Mouse (Mus musculus) embryonic facial prominence, embryonic 14.5 days (tissue): ENCODE measurements around the gene Espn. TPM values are rescaled to one million over a fixed set of nuclear protein-coding genes. Genes with fewer than 3 reads are reported as not detected.

Experiments
- ATAC-seq: fragments of 200-750 bp; cut with Nextera tagmentation; 2 replicates; pipeline ENCODE4 v1.8.0; 2017; ENCODE audit warnings: low read depth, moderate number of reproducible peaks, moderate TSS enrichment
- DNase-seq: peaks from one replicate; pipeline ENCODE4 v3.0.0-alpha.2; 2015; ENCODE audit warnings: low spot score
- H3K27ac ChIP-seq: fragments of 300-500 bp; sonication (generic); replicated peaks from 2 replicates; pipeline ENCODE4 v1.5.1; 2014; ENCODE audit warnings: low read depth, mild to moderate bottlenecking, low read length, moderate library complexity
- H3K27me3 ChIP-seq: fragments of 300-500 bp; sonication (generic); replicated peaks from 2 replicates; pipeline ENCODE4 v1.6.1; 2014; ENCODE audit warnings: low read length; ENCODE audit not compliant: control insufficient read depth, insufficient read depth
- H3K36me3 ChIP-seq: fragments of 300-500 bp; sonication (generic); 2 replicates; pipeline ENCODE4 v1.6.1; 2014; ENCODE audit warnings: low read length, mixed read lengths; ENCODE audit not compliant: control insufficient read depth, insufficient read depth
- H3K4me1 ChIP-seq: fragments of 300-500 bp; sonication (generic); 2 replicates; pipeline ENCODE4 v1.6.1; 2014; ENCODE audit warnings: antibody characterized with exemption, low read length; ENCODE audit not compliant: control insufficient read depth, insufficient read depth
- H3K4me2 ChIP-seq: fragments of 300-500 bp; sonication (generic); 2 replicates; pipeline ENCODE4 v1.6.1; 2014; ENCODE audit warnings: low read depth, mild to moderate bottlenecking, low read length, moderate library complexity, mixed read lengths
- H3K4me3 ChIP-seq: fragments of 300-500 bp; sonication (generic); 2 replicates; pipeline ENCODE4 v1.5.1; 2014; ENCODE audit warnings: low read depth, mild to moderate bottlenecking, low read length
- H3K9ac ChIP-seq: fragments of 300-500 bp; sonication (generic); 2 replicates; pipeline ENCODE4 v1.6.1; 2014; ENCODE audit warnings: low read depth, mild to moderate bottlenecking, low read length, moderate library complexity, mixed read lengths
- H3K9me3 ChIP-seq: fragments of 300-500 bp; sonication (generic); 2 replicates; pipeline ENCODE4 v1.6.1; 2016; ENCODE audit warnings: low read length; ENCODE audit not compliant: control insufficient read depth
- WGBS: fragments of 180-500 bp; shearing (Covaris S2); extraction: QIAGEN DNeasy Blood & Tissue Kit; methylation state at CpG from one replicate; pipeline ENCODE4 v1.1.7; 2014; 5-methylcytosine and 5-hydroxymethylcytosine counted together
- polyA plus RNA-seq: library from polyadenylated mRNA; unstranded; fragments of >200 nt; fragmentation: Nextera tagmentation; extraction: Ambion mirVana; gene quantifications from 2 replicates; pipeline ENCODE4 v1.2.1, GENCODE M21; 2014

Gene Espn
- polyA plus RNA-seq, 1 experiment from 2014 or later = 4.2 TPM

- H3K36me3 ChIP-seq = peaks cover under 1% of the 10 kb centered on the region; the same call in 1 of the 2 replicates
- ATAC-seq = 0 out of 2 replicates have a peak, but pooled peaks have one; percentile 2
- no peaks in the 10 kb centered on the region for H3K9me3 ChIP-seq
- H3K4me1 ChIP-seq = peaks cover 21% of the 10 kb centered on the region
- DNase-seq = no peak
- no peak overlapping the region for H3K4me2 ChIP-seq
- 39% methylated on average over 6 of the region's 6 CpGs for WGBS
- H3K4me3 ChIP-seq = peak overlapping the region; percentile 17
- H3K27ac ChIP-seq = peak overlapping the region; percentile 48; the same call in 1 of the 2 replicates
- no peaks in the 10 kb centered on the region for H3K27me3 ChIP-seq
- H3K9ac ChIP-seq = no peak overlapping the region
These were observed 55.2 kb downstream of the Espn start for GRCm38 (mm10) chr4:152096927-152097326.

- 0 out of 2 replicates have a peak, but pooled peaks have one; percentile 7 for ATAC-seq
These were observed 55.9 kb downstream of the Espn start for GRCm38 (mm10) chr4:152095937-152096910.

GRCm38 (mm10) chr4:152094233-152094632 lies 57.9 kb downstream of the Espn start:
- Histone ChIP-seq H3K4me2 (no peak overlapping the region), H3K9me3 (no peaks in the 10 kb centered on the region), H3K9ac (no peak overlapping the region), H3K36me3 (no peaks in the 10 kb centered on the region), H3K27ac (no peak overlapping the region), H3K4me3 (no peak overlapping the region), H3K27me3 (no peaks in the 10 kb centered on the region), H3K4me1 (peaks cover 21% of the 10 kb centered on the region)
- DNase-seq (no peak), ATAC-seq (no peak)
- 89% methylated on average over 12 of the region's 12 CpGs for WGBS

More at GRCm38 (mm10) chr4:152095937-152096910, 55.9 kb downstream of the Espn start:
- Histone ChIP-seq H3K27me3 (no peaks in the 10 kb centered on the region), H3K4me1 (peaks cover 21% of the 10 kb centered on the region), H3K4me2 (peak overlapping the region; percentile 18; the same call in 1 of the 2 replicates), H3K36me3 (no peaks in the 10 kb centered on the region), H3K9ac (no peak overlapping the region), H3K4me3 (peak overlapping the region; percentile 17; the same call in 1 of the 2 replicates), H3K27ac (peak overlapping the region; percentile 48; the same call in 1 of the 2 replicates), H3K9me3 (no peaks in the 10 kb centered on the region)
- WGBS = 33% methylated on average over 19 of the region's 27 CpGs
- DNase-seq = no peak

GRCm38 (mm10) chr4:152092751-152093293 lies 59.3 kb downstream of the Espn start:
- ATAC-seq = peak; percentile 50; the same call in 1 of the 2 replicates
- Histone ChIP-seq H3K9me3 (no peaks in the 10 kb centered on the region), H3K27me3 (no peaks in the 10 kb centered on the region), H3K27ac (peak overlapping the region; percentile 39; the same call in 1 of the 2 replicates), H3K36me3 (no peaks in the 10 kb centered on the region), H3K4me1 (peaks cover 28% of the 10 kb centered on the region), H3K4me2 (no peak overlapping the region), H3K9ac (peak overlapping the region; percentile 22; the same call in 1 of the 2 replicates), H3K4me3 (no peak overlapping the region)
- WGBS = 72% methylated on average over 7 of the region's 8 CpGs
- DNase-seq = peak; percentile 69

GRCm38 (mm10) chr4:152090191-152090590 lies 62.0 kb downstream of the Espn start:
- WGBS = 58% methylated on average over 9 of the region's 9 CpGs
- no peak overlapping the region for H3K9ac ChIP-seq
- no peak overlapping the region for H3K4me3 ChIP-seq
- no peaks in the 10 kb centered on the region for H3K9me3 ChIP-seq
- no peaks in the 10 kb centered on the region for H3K36me3 ChIP-seq
- no peak for ATAC-seq
- H3K27ac ChIP-seq = no peak overlapping the region
- no peak overlapping the region for H3K4me2 ChIP-seq
- no peaks in the 10 kb centered on the region for H3K27me3 ChIP-seq
- no peak for DNase-seq
- peaks cover 27% of the 10 kb centered on the region for H3K4me1 ChIP-seq

- H3K4me2 ChIP-seq = peak overlapping the region; percentile 71
- 41% methylated on average over 8 of the region's 8 CpGs for WGBS
These were observed 63.5 kb downstream of the Espn start for GRCm38 (mm10) chr4:152088556-152089120.

GRCm38 (mm10) chr4:152088133-152088532 lies 64.0 kb downstream of the Espn start:
- H3K27ac ChIP-seq = no peak overlapping the region
- H3K4me1 ChIP-seq = peaks cover 25% of the 10 kb centered on the region
- no peaks in the 10 kb centered on the region for H3K27me3 ChIP-seq
- H3K4me2 ChIP-seq = peak overlapping the region; percentile 71
- peak overlapping the region; percentile 89 for H3K9ac ChIP-seq
- no peaks in the 10 kb centered on the region for H3K36me3 ChIP-seq
- peak overlapping the region; percentile 86; the same call in 1 of the 2 replicates for H3K4me3 ChIP-seq
- DNase-seq (no peak), ATAC-seq (no peak)
- 32% methylated on average over 4 of the region's 4 CpGs for WGBS
- no peaks in the 10 kb centered on the region for H3K9me3 ChIP-seq

More at GRCm38 (mm10) chr4:152088556-152089120, 63.5 kb downstream of the Espn start:
- no peak overlapping the region for H3K4me3 ChIP-seq
- no peaks in the 10 kb centered on the region for H3K36me3 ChIP-seq
- H3K9me3 ChIP-seq = no peaks in the 10 kb centered on the region
- H3K27ac ChIP-seq = no peak overlapping the region; the same call in 1 of the 2 replicates
- peak overlapping the region; percentile 89; the same call in 1 of the 2 replicates for H3K9ac ChIP-seq
- H3K4me1 ChIP-seq = peaks cover 27% of the 10 kb centered on the region
- no peak for DNase-seq
- H3K27me3 ChIP-seq = no peaks in the 10 kb centered on the region
- ATAC-seq = no peak
